24 mouse cellular contexts compared by ENCODE assay signal in the genomic region with DNA sequence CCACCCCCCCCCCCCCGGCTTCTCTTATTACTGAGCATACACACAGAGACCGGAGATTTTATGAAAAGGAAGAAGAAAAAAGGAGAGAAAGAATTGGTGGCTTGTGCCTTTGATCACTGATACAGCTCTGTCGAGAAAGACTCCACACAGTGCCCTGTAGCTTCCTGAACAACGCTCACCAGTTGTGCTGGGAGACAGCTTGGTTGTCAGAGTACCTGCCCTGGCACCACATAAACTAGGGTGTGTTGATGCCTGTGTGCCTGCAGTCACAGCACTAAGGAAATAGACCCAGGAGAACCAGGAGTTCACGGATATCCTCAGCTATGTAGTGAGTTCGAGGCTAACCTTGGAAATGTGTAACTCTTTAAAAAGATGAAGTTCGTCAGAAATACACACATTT.
"Had no signal": no experiment of that assay in that cellular context is flagged by ENCODE, and none has a peak within 500 bp of the region (broad histone marks: within the 10 kb centered on the region; RNA-seq: fewer than 3 reads in every experiment).

No protein-coding gene starts in this region.

- ATAC-seq: hindbrain, postnatal 0 days; liver, embryonic 12.5 days had no signal

- H3K4me2 ChIP-seq: heart, embryonic 11.5 days; heart, embryonic 13.5 days; heart, embryonic 15.5 days; hindbrain, embryonic 13.5 days; hindbrain, embryonic 15.5 days; kidney, embryonic 15.5 days; limb, embryonic 13.5 days; limb, embryonic 15.5 days; liver, embryonic 12.5 days had no signal

- DNase-seq: gastrocnemius, postnatal 14 days; gastrocnemius, postnatal 36 days; heart, adult 18-20 months; heart, postnatal 14 days; heart, postnatal 36 days; kidney, adult 11 months; kidney, adult 2 months; kidney, adult 9 months; kidney, postnatal 14 days; kidney, postnatal 36 days; layer of hippocampus, adult 9-11 months; layer of hippocampus, postnatal 36 days; left cerebral cortex, postnatal 4 days had no signal

- H3K36me3 ChIP-seq: heart, embryonic 13.5 days; heart, embryonic 15.5 days; hindbrain, embryonic 13.5 days; hindbrain, embryonic 15.5 days; kidney, embryonic 15.5 days; limb, embryonic 13.5 days; limb, embryonic 15.5 days; liver, embryonic 12.5 days had no signal

- H3K4me3 ChIP-seq: heart, embryonic 13.5 days; heart, embryonic 15.5 days; hindbrain, embryonic 13.5 days; hindbrain, embryonic 15.5 days; kidney, embryonic 15.5 days; limb, embryonic 13.5 days; limb, embryonic 15.5 days; liver, embryonic 12.5 days had no signal

- H3K9me3 ChIP-seq: heart, embryonic 13.5 days; heart, embryonic 15.5 days; hindbrain, embryonic 13.5 days; hindbrain, embryonic 15.5 days; kidney, embryonic 15.5 days; limb, embryonic 13.5 days; limb, embryonic 15.5 days; liver, embryonic 12.5 days had no signal

- H3K4me1 ChIP-seq: heart, embryonic 15.5 days; hindbrain, embryonic 15.5 days; limb, embryonic 13.5 days; limb, embryonic 15.5 days had no signal

- H3K27me3 ChIP-seq: heart, embryonic 13.5 days; heart, embryonic 15.5 days; hindbrain, embryonic 15.5 days; kidney, embryonic 15.5 days; limb, embryonic 13.5 days; limb, embryonic 15.5 days; liver, embryonic 12.5 days had no signal

- H3K27ac ChIP-seq: heart, embryonic 13.5 days; heart, embryonic 15.5 days; hindbrain, embryonic 13.5 days; hindbrain, embryonic 15.5 days; hindbrain, postnatal 0 days; kidney, embryonic 15.5 days; kidney, postnatal 0 days; limb, embryonic 13.5 days; limb, embryonic 15.5 days; liver, embryonic 12.5 days had no signal

- H3K9ac ChIP-seq: heart, embryonic 13.5 days; heart, embryonic 15.5 days; hindbrain, embryonic 13.5 days; hindbrain, embryonic 15.5 days; kidney, embryonic 15.5 days; limb, embryonic 13.5 days; limb, embryonic 15.5 days; liver, embryonic 12.5 days had no signal
